ENCODE assay signal across 13 mouse cellular contexts in the genomic region with DNA sequence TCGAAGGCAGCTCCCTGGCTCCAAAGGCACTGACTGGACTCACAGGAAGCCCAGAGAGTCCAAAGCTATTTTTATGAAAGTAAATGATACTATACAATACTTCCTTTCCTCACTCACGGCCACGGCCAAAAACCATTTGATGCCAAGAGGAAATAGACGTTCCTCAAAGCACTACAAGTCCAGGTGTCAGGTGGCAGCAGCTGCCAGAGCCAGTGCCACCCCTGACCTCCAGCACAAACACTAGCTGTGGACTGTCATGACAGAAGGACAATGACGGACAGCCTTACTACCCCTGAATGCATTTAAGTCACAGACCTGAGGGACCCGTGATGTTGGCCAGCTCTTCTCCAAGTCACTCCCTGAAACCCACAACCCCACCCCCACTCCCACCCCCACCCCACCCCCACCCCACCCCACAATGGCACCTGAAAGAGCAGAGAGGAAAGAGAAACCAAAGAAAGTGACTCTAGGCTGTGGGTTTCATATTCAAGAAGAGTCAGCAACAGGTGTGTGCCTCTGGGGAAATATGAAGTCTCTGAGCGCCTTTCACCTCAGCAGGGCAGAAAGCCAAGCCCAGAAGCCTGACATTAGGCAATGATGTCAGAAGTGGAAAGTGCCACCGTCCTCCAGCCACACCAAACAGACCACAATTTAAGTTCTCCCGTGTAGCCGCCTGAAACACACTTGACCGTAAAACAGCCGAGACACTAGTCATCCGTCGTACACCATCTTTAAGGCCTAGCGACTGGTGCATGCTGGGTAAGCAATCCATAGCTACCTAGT. TPM values are rescaled to one million over a fixed set of nuclear protein-coding genes. Genes with fewer than 3 reads are reported as not detected.
DNase-seq lines count a peak whose midpoint lies in the region; ATAC-seq and TF ChIP-seq lines count a peak whose summit lies in the region.
"Had no signal": no experiment of that assay in that cellular context is flagged by ENCODE, and none has a peak within 500 bp of the region (broad histone marks: within the 10 kb centered on the region; RNA-seq: fewer than 3 reads in every experiment).

No protein-coding gene starts in this region.

- H3K27ac ChIP-seq in heart, postnatal 0 days (ENCODE audit: low read depth): peak overlapping the region; percentile 43; the same call in 1 of the 2 replicates
- no peak overlapping the region for H3K27ac ChIP-seq in layer of hippocampus, adult 2 months
- H3K27ac ChIP-seq: hindbrain, embryonic 15.5 days had no signal

- no peaks in the 10 kb centered on the region for H3K9me3 ChIP-seq in heart, postnatal 0 days (replicated peaks; ENCODE audit: control insufficient read depth, low read length)
- H3K9me3 ChIP-seq: G1E; hindbrain, embryonic 15.5 days had no signal

- no peaks in the 10 kb centered on the region for H3K36me3 ChIP-seq in heart, postnatal 0 days (replicated peaks; ENCODE audit: control insufficient read depth, insufficient read depth, low read length)
- H3K36me3 ChIP-seq: hindbrain, embryonic 15.5 days had no signal

- H3K4me2 ChIP-seq in heart, postnatal 0 days (ENCODE audit: low read depth, low read length): peak overlapping the region; percentile 8; the same call in 1 of the 2 replicates
- H3K4me2 ChIP-seq: hindbrain, embryonic 15.5 days; midbrain, embryonic 11.5 days had no signal

- no peaks in the 10 kb centered on the region for H3K27me3 ChIP-seq in heart, postnatal 0 days (ENCODE audit: control insufficient read depth, insufficient read depth, low read length)
- H3K27me3 ChIP-seq: hindbrain, embryonic 15.5 days had no signal

- TF ChIP-seq EP300 in heart, postnatal 0 days (IDR thresholded peaks at IDR 0.05; ENCODE audit: low read depth): no peak

- H3K9ac ChIP-seq in heart, postnatal 0 days (replicated peaks; ENCODE audit: low read depth, low read length): no peak overlapping the region
- H3K9ac ChIP-seq: hindbrain, embryonic 15.5 days had no signal

- no peak overlapping the region for H3K4me3 ChIP-seq in heart, postnatal 0 days (ENCODE audit: low read depth, low read length)
- no peak overlapping the region for H3K4me3 ChIP-seq in layer of hippocampus, adult 2 months
- H3K4me3 ChIP-seq: hindbrain, embryonic 15.5 days had no signal

- peaks cover 44% of the 10 kb centered on the region for H3K4me1 ChIP-seq in heart, postnatal 0 days (ENCODE audit: control insufficient read depth, insufficient read depth)

- no peak for ATAC-seq in heart, postnatal 0 days (ENCODE audit: insufficient read depth, low read depth)
- ATAC-seq in erythroblast, adult 5-6 weeks (replicated peaks; ENCODE audit: low FRiP score, poor library complexity, severe bottlenecking): no peak

- intact Hi-C loops in heart, postnatal 25 days (cut with DNase I): no loop called here

- 56% methylated on average over 15 of the region's 15 CpGs for WGBS in heart, postnatal 0 days
- WGBS in large intestine, adult 2 months: 25% methylated on average over 15 of the region's 15 CpGs

- no peak for TF ChIP-seq CTCF in heart, postnatal 0 days (IDR thresholded peaks at IDR 0.05; ENCODE audit: low read depth)
- TF ChIP-seq CTCF in layer of hippocampus, adult 2 months (conservative IDR thresholded peaks at IDR 0.05): no peak

- DNase-seq in heart, postnatal 0 days (ENCODE audit: low spot score): no peak
- no peak for DNase-seq in heart, postnatal 25 days (ENCODE audit: low spot score)
- DNase-seq in T-cell, adult 2 months (ENCODE audit: low spot score): peak; percentile 81
- DNase-seq in large intestine, adult 2 months (ENCODE audit: low read depth, low spot score): peak; percentile 32
- peak; percentile 47 for DNase-seq in skeletal muscle tissue, adult 2 months (ENCODE audit: low read depth, low spot score)
- no peak for DNase-seq in layer of hippocampus, adult 2 months (ENCODE audit: low spot score in 2 of 2)
- DNase-seq in layer of hippocampus, postnatal 10 days (ENCODE audit: low spot score in 2 of 2): no peak
- DNase-seq: adrenal gland, postnatal 25 days; embryo, embryonic 11 days had no signal

RNA-seq across cellular contexts. Expression of gene Utrn, which starts 45.5 kb away (rescaled TPM):
- 50.3 and 61.6 TPM in 2 replicates for total RNA-seq in heart, postnatal 0 days (2014; rRNA removed; ENCODE audit: low replicate concordance)
- 47.3 and 48.4 TPM in 2 replicates for polyA plus RNA-seq in heart, postnatal 0 days (2015; fragmentation: Nextera tagmentation; extraction: Ambion mirVana)
- 10 to 100 TPM; 67.1 to 69.4 TPM for total RNA-seq in heart, postnatal 25 days (2021)
- 10.5 and 21.2 TPM in 2 replicates for polyA plus RNA-seq in large intestine, adult 2 months (2012; rRNA removed)
- total RNA-seq in layer of hippocampus, adult 2 months (2021): 10 to 100 TPM; 33.7 to 39.8 TPM
- 25.5 and 40.7 TPM in 2 replicates for total RNA-seq in erythroblast, adult 5-6 weeks (2015; ENCODE audit: low replicate concordance)
- total RNA-seq in erythroblast, adult 5-6 weeks (2017; ENCODE audit: low replicate concordance): 46.3 and 46.7 TPM in 2 replicates
- total RNA-seq in layer of hippocampus, postnatal 10 days (2021): 10 to 100 TPM; 33.1 to 33.6 TPM

Comparison
In these comparisons a context has a peak if more than half of its experiments do, and no peak if none do; other contexts are left out.
1. DNase-seq: peak in T-cell, adult 2 months (single experiment), large intestine, adult 2 months (single experiment) and skeletal muscle tissue, adult 2 months (single experiment); none in heart, postnatal 0 days (single experiment), heart, postnatal 25 days (single experiment), layer of hippocampus, adult 2 months (0 of 2) and layer of hippocampus, postnatal 10 days (0 of 2).